Mouse (Mus musculus) megakaryocyte, embryonic 14.5 days (primary cell): ENCODE data around the gene Rad51.

Source experiments
- FLI1 ChIP-seq: IDR thresholded peaks from 2 replicates; pipeline ENCODE4 v1.6.1; 2012; ENCODE audit warnings: low read length, inconsistent platforms, mixed read lengths
- GATA1 ChIP-seq: IDR thresholded peaks from 3 replicates; pipeline ENCODE4 v1.6.1; 2012; ENCODE audit warnings: mixed read lengths, low read length, inconsistent platforms, borderline replicate concordance

DNA sequence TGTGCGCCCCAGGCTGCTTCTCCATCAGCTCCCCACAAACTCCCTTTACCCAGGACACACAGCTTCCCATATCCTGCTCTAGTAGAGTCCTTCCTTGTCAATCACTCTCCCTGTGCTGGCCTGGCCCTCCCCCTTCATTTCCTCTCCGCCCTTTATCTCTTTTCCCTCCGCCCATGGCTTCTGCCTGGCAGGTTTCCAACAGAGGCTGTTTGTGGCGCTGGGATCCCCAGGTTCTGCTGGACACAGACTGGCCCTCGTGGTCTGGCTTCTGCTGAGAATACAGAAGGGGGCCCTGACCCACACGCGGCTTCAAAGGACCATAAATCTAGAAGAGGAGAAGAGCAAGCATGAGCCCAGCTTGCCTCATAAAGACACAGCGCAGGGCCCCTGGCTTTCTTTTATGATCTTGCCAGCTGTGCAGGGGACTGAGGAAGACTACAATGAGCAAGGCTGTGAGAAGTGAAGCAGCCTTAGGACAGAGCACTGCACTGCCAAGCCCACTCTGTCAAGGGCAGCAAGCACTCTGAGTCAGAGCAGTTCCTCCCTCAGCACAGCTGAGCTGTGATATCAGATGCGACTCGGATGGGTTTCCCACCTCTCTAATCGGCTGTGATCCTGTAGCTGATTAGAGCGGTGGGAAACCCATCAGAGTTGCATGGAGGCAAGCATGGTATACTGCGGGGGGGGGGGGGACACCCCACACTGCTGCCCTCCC is 60.4 kb downstream of the Rad51 start:
- TF ChIP-seq GATA1 (no peak), FLI1 (no peak)
